Comparison of ENCODE assay signal across 8 mouse cellular contexts in genomic region chr6:83054871-83055431, GRCm38 (mm10). TPM values are rescaled to one million over a fixed set of nuclear protein-coding genes. Genes with fewer than 3 reads are reported as not detected.
DNase-seq lines count a peak whose midpoint lies in the region; ATAC-seq and TF ChIP-seq lines count a peak whose summit lies in the region.

Gene Htra2 (minus strand): TSS chr6:83055273.

- H3K9ac ChIP-seq in intestine, postnatal 0 days (ENCODE audit: low read depth, low read length), result peak within 1 kb of the TSS; percentile 96
- peak within 1 kb of the TSS; percentile 98 for H3K9ac ChIP-seq in liver, embryonic 14.5 days (replicated peaks)
- H3K9ac ChIP-seq in neural tube, embryonic 15.5 days (replicated peaks), result peak within 1 kb of the TSS; percentile 76

- peak within 1 kb of the TSS; percentile 98 for H3K4me2 ChIP-seq in intestine, postnatal 0 days (replicated peaks; ENCODE audit: low read depth)
- H3K4me2 ChIP-seq in liver, embryonic 14.5 days (ENCODE audit: low read depth), result peak within 1 kb of the TSS; percentile 97
- peak within 1 kb of the TSS; percentile 90 for H3K4me2 ChIP-seq in neural tube, embryonic 15.5 days

- DNase-seq in left cerebral cortex, adult 18-20 months (ENCODE audit: low spot score in 2 of 2), result peak in 1 of 2 experiments; percentile 25
- DNase-seq in left cerebral cortex, adult 11 months (ENCODE audit: low spot score), result no peak
- DNase-seq in embryo, embryonic 10.5 days (ENCODE audit: low spot score), result peak; percentile 43
- DNase-seq in heart, adult 18-20 months, result no peak
- no peak for DNase-seq in liver, embryonic 14.5 days (ENCODE audit: low read depth in 3 of 3, low spot score in 3 of 3)
- no peak for DNase-seq in cerebellum, postnatal 36 days

- no peak for TF ChIP-seq EP300 in liver, embryonic 14.5 days (IDR thresholded peaks at IDR 0.05; ENCODE audit: low read depth)

- 0 out of 2 replicates have a peak, but pooled peaks cover 9% of the 10 kb centered on the region for H3K4me1 ChIP-seq in intestine, postnatal 0 days (replicated peaks; ENCODE audit: control insufficient read depth, insufficient read depth, low read length)
- peaks cover 14 to 20% of the 10 kb centered on the region in 2 experiments for H3K4me1 ChIP-seq in liver, embryonic 14.5 days (replicated peaks; ENCODE audit: control insufficient read depth in 2 of 2, insufficient read depth in 2 of 2, low read length in 1 of 2)
- H3K4me1 ChIP-seq in neural tube, embryonic 15.5 days, result peaks cover 29% of the 10 kb centered on the region

- TF ChIP-seq CTCF in intestine, postnatal 0 days (IDR thresholded peaks at IDR 0.05; ENCODE audit: low read depth), result peak; percentile 65
- peak; percentile 75 for TF ChIP-seq CTCF in liver, embryonic 14.5 days (IDR thresholded peaks at IDR 0.05; ENCODE audit: low read depth)

- ATAC-seq in intestine, postnatal 0 days, result peak; percentile 13
- peak; percentile 21 for ATAC-seq in liver, embryonic 14.5 days (ENCODE audit: insufficient read depth)
- ATAC-seq in neural tube, embryonic 15.5 days (ENCODE audit: low FRiP score), result peak; percentile 45

- no peaks in the 10 kb centered on the region for H3K9me3 ChIP-seq in intestine, postnatal 0 days (ENCODE audit: control insufficient read depth)
- no peaks in the 10 kb centered on the region for H3K9me3 ChIP-seq in liver, embryonic 14.5 days (ENCODE audit: control insufficient read depth, low read length)
- H3K9me3 ChIP-seq in neural tube, embryonic 15.5 days (replicated peaks), result no peaks in the 10 kb centered on the region

- H3K4me3 ChIP-seq in intestine, postnatal 0 days (ENCODE audit: low read depth, low read length), result peak within 1 kb of the TSS; percentile 89
- peak within 1 kb of the TSS; percentile 82 to 91 for H3K4me3 ChIP-seq in liver, embryonic 14.5 days (ENCODE audit: insufficient read depth in 1 of 2, low read depth in 2 of 2, low read length in 2 of 2)
- peak within 1 kb of the TSS; percentile 67 for H3K4me3 ChIP-seq in neural tube, embryonic 15.5 days (replicated peaks)

- H3K27me3 ChIP-seq in intestine, postnatal 0 days (replicated peaks; ENCODE audit: control insufficient read depth, insufficient read depth, low read length), result no peaks in the 10 kb centered on the region
- H3K27me3 ChIP-seq in liver, embryonic 14.5 days (ENCODE audit: control insufficient read depth, insufficient read depth, low read length), result no peaks in the 10 kb centered on the region
- no peaks in the 10 kb centered on the region for H3K27me3 ChIP-seq in neural tube, embryonic 15.5 days (replicated peaks)

- peak within 1 kb of the TSS; percentile 88 for H3K27ac ChIP-seq in intestine, postnatal 0 days (ENCODE audit: low read depth, low read length)
- peak within 1 kb of the TSS; percentile 72 for H3K27ac ChIP-seq in liver, embryonic 14.5 days
- H3K27ac ChIP-seq in neural tube, embryonic 15.5 days (replicated peaks), result peak within 1 kb of the TSS; percentile 85

- under 1% methylated on average over 50 of the region's 50 CpGs for WGBS in intestine, postnatal 0 days
- under 1% methylated on average over 50 of the region's 50 CpGs for WGBS in liver, embryonic 14.5 days (ENCODE audit: insufficient replicate concordance)
- WGBS in neural tube, embryonic 15.5 days, result under 1% methylated on average over 45 of the region's 50 CpGs

- H3K36me3 ChIP-seq in intestine, postnatal 0 days (ENCODE audit: control insufficient read depth, insufficient read depth), result peaks cover 21% of the 10 kb centered on the region; the same call in 1 of the 2 replicates
- peaks cover 42% of the 10 kb centered on the region for H3K36me3 ChIP-seq in liver, embryonic 14.5 days (replicated peaks; ENCODE audit: control insufficient read depth, insufficient read depth, low read depth)
- H3K36me3 ChIP-seq in neural tube, embryonic 15.5 days, result peaks cover 29% of the 10 kb centered on the region

RNA-seq across cellular contexts. Expression of gene Htra2, which starts in this region (rescaled TPM):
- 10 to 100 TPM; 37.7 to 46.2 TPM for total RNA-seq in left cerebral cortex, adult 18-20 months (2021)
- total RNA-seq in heart, adult 18-20 months (2021), result 10 to 100 TPM; 31.2 to 32.7 TPM
- 22.7 and 24.0 TPM in 2 replicates for polyA plus RNA-seq in intestine, postnatal 0 days (2015; fragmentation: Nextera tagmentation; extraction: Ambion mirVana)
- polyA plus RNA-seq in liver, embryonic 14.5 days (2012; rRNA removed), result 75.7 and 80.9 TPM in 2 replicates
- polyA plus RNA-seq in liver, embryonic 14.5 days (2014; fragmentation: Nextera tagmentation; extraction: Ambion mirVana), result 54.3 and 54.9 TPM in 2 replicates
- polyA plus RNA-seq in neural tube, embryonic 15.5 days (2015; fragmentation: Nextera tagmentation; extraction: Ambion mirVana), result 80.8 and 83.1 TPM in 2 replicates
